Mouse (Mus musculus) limb, embryonic 14.5 days (tissue): ENCODE data around the gene Eif4e2. TPM values are rescaled to one million over a fixed set of nuclear protein-coding genes. Genes with fewer than 3 reads are reported as not detected.
A peak's percentile ranks its signal among the peaks of the same experiment; 100 is the strongest.

Experiments
- ATAC-seq: fragments of 200-750 bp; cut with Nextera tagmentation; 2 replicates; pipeline ENCODE4 v1.8.0; 2017; ENCODE audit warnings: low read depth, moderate number of reproducible peaks, moderate TSS enrichment; ENCODE audit not compliant: low FRiP score
- DNase-seq: peaks from one replicate; pipeline ENCODE4 v3.0.0-alpha.2; 2015; ENCODE audit warnings: low spot score
- H3K27ac ChIP-seq: fragments of 300-500 bp; sonication (generic); replicated peaks from 2 replicates; pipeline ENCODE4 v1.5.1; 2014; ENCODE audit warnings: low read depth, mild to moderate bottlenecking, low read length, moderate library complexity, mixed read lengths
- H3K27me3 ChIP-seq: fragments of 300-500 bp; sonication (generic); 2 replicates; pipeline ENCODE4 v1.6.1; 2014; ENCODE audit warnings: low read length, mixed read lengths; ENCODE audit not compliant: control insufficient read depth, insufficient read depth
- H3K36me3 ChIP-seq: fragments of 300-500 bp; sonication (generic); 2 replicates; pipeline ENCODE4 v1.6.1; 2014; ENCODE audit warnings: mild to moderate bottlenecking, low read length, moderate library complexity, mixed read lengths; ENCODE audit not compliant: control insufficient read depth, insufficient read depth
- H3K4me1 ChIP-seq: fragments of 300-500 bp; sonication (generic); 2 replicates; pipeline ENCODE4 v1.6.1; 2014; ENCODE audit warnings: antibody characterized with exemption, low read length, mixed read lengths; ENCODE audit not compliant: control insufficient read depth, insufficient read depth
- H3K4me2 ChIP-seq: fragments of 300-500 bp; sonication (generic); replicated peaks from 2 replicates; pipeline ENCODE4 v1.6.1; 2014; ENCODE audit warnings: low read depth, mild to moderate bottlenecking, low read length, moderate library complexity; ENCODE audit not compliant: severe bottlenecking
- H3K4me3 ChIP-seq: fragments of 300-500 bp; sonication (generic); replicated peaks from 2 replicates; pipeline ENCODE4 v1.5.1; 2014; ENCODE audit warnings: low read length
- H3K9ac ChIP-seq: fragments of 300-500 bp; sonication (generic); 2 replicates; pipeline ENCODE4 v1.6.1; 2014; ENCODE audit warnings: mild to moderate bottlenecking, low read depth, low read length, moderate library complexity; ENCODE audit not compliant: severe bottlenecking
- H3K9me3 ChIP-seq: fragments of 300-500 bp; sonication (generic); 2 replicates; pipeline ENCODE4 v1.6.1; 2016; ENCODE audit warnings: low read length; ENCODE audit not compliant: control insufficient read depth
- POLR2A ChIP-seq: fragments of 200-500 bp; IDR thresholded peaks from 2 replicates; pipeline ENCODE4 v1.8.0; 2012; ENCODE audit warnings: inconsistent platforms, mild to moderate bottlenecking, moderate library complexity, borderline replicate concordance; ENCODE audit not compliant: insufficient read depth, insufficient read length; ENCODE audit errors: extremely low read depth
- WGBS: fragments of 180-500 bp; shearing (Covaris S2); extraction: QIAGEN DNeasy Blood & Tissue Kit; methylation state at CpG from one replicate; pipeline ENCODE4 v1.1.7; 2014; 5-methylcytosine and 5-hydroxymethylcytosine counted together
- polyA plus RNA-seq, 2 experiments: library from polyadenylated mRNA; depleted of rRNA in 1 of 2; stranded (reverse) in 1 of 2; unstranded in 1 of 2; fragments of >200 nt; fragmentation: Nextera tagmentation in 1 of 2; extraction: Ambion mirVana in 1 of 2; gene quantifications; 2 replicates each; pipeline versions ENCODE4 v1.2.1 to v1.2.3; 2012 to 2014

The Eif4e2 gene
- polyA plus RNA-seq (2012; rRNA removed) (84.7 and 118 TPM in 2 replicates), polyA plus RNA-seq (2014; fragmentation: Nextera tagmentation; extraction: Ambion mirVana) (139 and 144 TPM in 2 replicates)

GRCm38 (mm10) chr1:87213735-87214704 is at the start of gene Eif4e2:
Eif4e2 (plus strand) TSS chr1:87213914.
- under 1% methylated on average over 61 of the region's 99 CpGs for WGBS
- Histone ChIP-seq H3K27ac (peak within 1 kb of the TSS; percentile 99), H3K27me3 (no peaks in the 10 kb centered on the region), H3K4me3 (peak within 1 kb of the TSS; percentile 80), H3K9ac (peak within 1 kb of the TSS; percentile 99), H3K9me3 (no peaks in the 10 kb centered on the region), H3K36me3 (peaks cover 2% of the 10 kb centered on the region), H3K4me2 (peak within 1 kb of the TSS; percentile 78), H3K4me1 (peaks cover 15% of the 10 kb centered on the region; the same call in 1 of the 2 replicates)
- DNase-seq (peak; percentile 95), ATAC-seq (peak; percentile 94)
- peak; percentile 89; the same call in 1 of the 2 replicates for TF ChIP-seq POLR2A

GRCm38 (mm10) chr1:87164164-87164795 is 49.4 kb upstream of the Eif4e2 start:
- WGBS: 30% methylated on average over 4 of the region's 11 CpGs
- H3K9ac ChIP-seq: no peak overlapping the region

GRCm38 (mm10) chr1:87164796-87165184 is 48.9 kb upstream of the Eif4e2 start:
- Histone ChIP-seq H3K4me2 (no peak overlapping the region), H3K4me1 (no peaks in the 10 kb centered on the region), H3K27ac (no peak overlapping the region), H3K36me3 (no peaks in the 10 kb centered on the region), H3K27me3 (peaks cover 23% of the 10 kb centered on the region), H3K9me3 (no peaks in the 10 kb centered on the region), H3K4me3 (no peak overlapping the region), H3K9ac (no peak overlapping the region)
- no peak for DNase-seq
- no peak for TF ChIP-seq POLR2A
- no peak for ATAC-seq
- WGBS: 38% methylated on average over 9 of the region's 9 CpGs

More at GRCm38 (mm10) chr1:87164164-87164795, 49.4 kb upstream of the Eif4e2 start:
- no peaks in the 10 kb centered on the region for H3K9me3 ChIP-seq
- peaks cover 22% of the 10 kb centered on the region for H3K27me3 ChIP-seq
- H3K36me3 ChIP-seq: no peaks in the 10 kb centered on the region
- no peak for ATAC-seq
- TF ChIP-seq POLR2A: no peak
- H3K27ac ChIP-seq: no peak overlapping the region
- no peak for DNase-seq
- H3K4me2 ChIP-seq: no peak overlapping the region
- no peaks in the 10 kb centered on the region for H3K4me1 ChIP-seq
- H3K4me3 ChIP-seq: no peak overlapping the region

GRCm38 (mm10) chr1:87170458-87170857 is 43.3 kb upstream of the Eif4e2 start:
- Histone ChIP-seq H3K9me3 (no peaks in the 10 kb centered on the region), H3K4me3 (no peak overlapping the region), H3K27ac (no peak overlapping the region), H3K9ac (no peak overlapping the region), H3K27me3 (peaks cover 26% of the 10 kb centered on the region), H3K4me2 (no peak overlapping the region), H3K36me3 (no peaks in the 10 kb centered on the region), H3K4me1 (0 out of 2 replicates have a peak, but pooled peaks cover 4% of the 10 kb centered on the region)
- DNase-seq (no peak), ATAC-seq (no peak; the same call in 1 of the 2 replicates)
- WGBS: 12% methylated on average over 4 of the region's 19 CpGs
- no peak for TF ChIP-seq POLR2A

DNA sequence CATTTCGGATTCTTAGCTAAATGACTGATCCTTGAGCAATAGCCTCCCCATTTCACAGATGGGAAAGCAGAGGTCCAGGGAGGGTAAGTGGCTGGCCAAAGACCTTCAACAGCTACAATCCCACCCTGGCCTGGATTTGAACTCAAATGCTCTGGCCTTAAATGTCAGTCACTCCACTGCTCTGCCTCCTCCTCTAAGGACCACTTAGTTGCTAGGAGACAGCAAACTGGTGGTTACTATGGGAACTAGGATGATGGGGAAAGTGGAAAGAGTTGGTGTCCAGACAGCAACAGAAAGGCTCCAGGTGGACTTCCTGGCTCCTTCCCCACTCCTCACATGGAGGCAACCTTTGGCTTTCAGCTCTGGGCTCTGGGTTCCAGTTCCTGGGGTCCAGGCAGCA is 42.4 kb upstream of the Eif4e2 start:
- H3K9me3 ChIP-seq: no peaks in the 10 kb centered on the region
- no peak overlapping the region for H3K9ac ChIP-seq
- peaks cover 11% of the 10 kb centered on the region; the same call in 1 of the 2 replicates for H3K4me1 ChIP-seq
- H3K36me3 ChIP-seq: no peaks in the 10 kb centered on the region
- no peak overlapping the region for H3K27ac ChIP-seq
- no peak overlapping the region for H3K4me3 ChIP-seq
- H3K4me2 ChIP-seq: no peak overlapping the region
- 95% methylated on average over 1 of the region's 1 CpGs for WGBS
- DNase-seq (no peak), ATAC-seq (no peak)
- no peak for TF ChIP-seq POLR2A
- H3K27me3 ChIP-seq: peaks cover 27% of the 10 kb centered on the region
